Mouse (Mus musculus) brain, embryonic 14.5 days (tissue): ENCODE results near the gene Ccl7. TPM values are rescaled to one million over a fixed set of nuclear protein-coding genes. Genes with fewer than 3 reads are reported as not detected.

Source experiments
- DNase-seq: peaks from one replicate; pipeline ENCODE4 v3.0.0-alpha.2; 2011; ENCODE audit warnings: low read depth
- CTCF ChIP-seq: fragments of 200-500 bp; IDR thresholded peaks from 2 replicates; pipeline ENCODE4 v1.5.1; 2012; ENCODE audit warnings: inconsistent platforms, mild to moderate bottlenecking, moderate library complexity, borderline replicate concordance; ENCODE audit not compliant: insufficient read depth, insufficient read length; ENCODE audit errors: extremely low read depth
- POLR2A ChIP-seq: fragments of 200-500 bp; IDR thresholded peaks from 2 replicates; pipeline ENCODE4 v1.6.1; 2012; ENCODE audit warnings: mild to moderate bottlenecking, inconsistent platforms, borderline replicate concordance; ENCODE audit not compliant: poor library complexity, insufficient read depth, insufficient read length, severe bottlenecking; ENCODE audit errors: extremely low read depth
- polyA plus RNA-seq: library from polyadenylated mRNA; depleted of rRNA; stranded (reverse); fragments of >200 nt; gene quantifications from 2 replicates; pipeline ENCODE4 v1.2.3, GENCODE M21; 2012; rRNA removed

The Ccl7 gene
- polyA plus RNA-seq, 1 experiment, result 0.40 TPM

DNA sequence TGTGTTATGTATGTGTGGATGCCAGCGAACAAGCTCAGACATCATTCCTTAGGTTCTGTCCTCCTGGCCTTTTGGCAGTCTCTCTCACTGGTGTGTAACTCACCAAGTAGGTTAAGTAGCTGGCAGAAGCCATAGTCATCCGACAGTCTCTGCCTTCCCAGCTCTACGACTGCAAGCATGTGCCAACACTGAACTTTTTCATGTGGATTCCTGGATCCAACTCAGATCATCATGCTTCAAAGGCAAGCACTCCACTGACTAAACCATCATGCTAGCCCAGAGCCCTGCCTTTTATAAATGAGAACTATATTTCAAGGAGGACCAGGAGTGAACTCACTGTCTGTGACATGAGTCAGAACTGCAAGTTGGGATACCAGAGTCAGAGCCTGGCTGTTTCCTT is 28.2 kb downstream of the Ccl7 start:
- no peak for DNase-seq
- TF ChIP-seq POLR2A (no peak), CTCF (no peak)

DNA sequence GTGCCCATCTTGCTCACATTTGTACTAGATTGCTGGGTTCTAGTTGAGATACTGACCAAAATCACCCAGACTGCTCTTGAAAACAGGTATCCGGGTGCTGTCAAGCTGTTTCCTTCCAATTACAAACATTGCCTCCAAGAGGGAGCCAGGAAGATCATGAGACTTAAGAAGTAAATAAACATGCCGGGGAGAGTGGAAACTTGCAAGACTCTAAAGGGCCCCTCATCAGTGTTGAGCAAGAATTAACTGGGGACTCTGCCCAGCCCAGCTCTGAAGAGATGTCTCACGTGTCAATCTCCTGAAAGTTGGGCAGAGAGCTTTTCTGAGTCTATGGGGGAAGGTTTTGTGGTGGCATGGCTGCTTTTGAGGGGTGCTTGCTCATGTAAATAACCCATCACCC is 31.5 kb downstream of the Ccl7 start:
- no peak for DNase-seq
- no peak for TF ChIP-seq POLR2A
- no peak for TF ChIP-seq CTCF

- TF ChIP-seq POLR2A (no peak), CTCF (no peak)
- DNase-seq, result no peak
Observed at GRCm38 (mm10) chr11:82078136-82078730, 32.7 kb downstream of the Ccl7 start.

GRCm38 (mm10) chr11:82080865-82081264 is 35.4 kb downstream of the Ccl7 start:
- DNase-seq, result no peak
- no peak for TF ChIP-seq POLR2A
- no peak for TF ChIP-seq CTCF

DNA sequence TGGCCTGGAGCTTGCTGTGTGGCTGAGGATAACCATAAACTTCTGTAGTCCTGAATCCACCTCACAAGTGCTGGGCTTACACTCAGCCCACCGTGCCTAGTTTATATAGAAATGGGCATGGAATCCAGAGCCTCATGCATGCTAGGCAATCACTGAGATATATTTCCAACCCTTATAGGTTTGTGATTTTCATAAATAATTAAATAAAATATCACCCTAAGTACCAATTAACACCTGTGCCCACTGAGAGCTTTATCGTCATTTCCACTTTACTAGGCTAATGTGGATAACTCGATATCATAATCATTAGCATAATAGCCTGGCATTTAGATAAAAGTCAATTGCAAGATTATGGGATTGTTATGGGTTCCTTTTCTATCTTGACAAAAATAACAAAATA is 38.8 kb downstream of the Ccl7 start:
- TF ChIP-seq CTCF, result no peak
- no peak for TF ChIP-seq POLR2A

More for the DNA sequence above, 38.8 kb downstream of the Ccl7 start:
- DNase-seq, result no peak

Other genes starting within 250 kb of the Ccl7 start
- 0.01 TPM in 1 of 2 replicates, not detected in the other for gene 5530401A14Rik, start 185.0 kb upstream of the Ccl7 start, polyA plus RNA-seq
- 12.4 and 24.0 TPM in 2 replicates for gene Asic2, start 77.3 kb upstream of the Ccl7 start, polyA plus RNA-seq
- 0.72 and 0.74 TPM in 2 replicates for gene Ccl2, start 10.1 kb upstream of the Ccl7 start, polyA plus RNA-seq
- gene Gm17268, start 7.2 kb upstream of the Ccl7 start, polyA plus RNA-seq, result not detected in 2 replicates
- 0.31 and 0.37 TPM in 2 replicates for gene Ccl11, start 12.1 kb downstream of the Ccl7 start, polyA plus RNA-seq
- 1.1 and 1.3 TPM in 2 replicates for gene Ccl12, start 56.1 kb downstream of the Ccl7 start, polyA plus RNA-seq
- not detected in 2 replicates for gene Ccl8, start 69.5 kb downstream of the Ccl7 start, polyA plus RNA-seq